Mouse (Mus musculus) embryonic facial prominence, embryonic 15.5 days (tissue): ENCODE results near the gene Nfia. TPM values are rescaled to one million over a fixed set of nuclear protein-coding genes. Genes with fewer than 3 reads are reported as not detected.

Experiments used
- ATAC-seq: fragments of 200-750 bp; cut with Nextera tagmentation; 2 replicates; pipeline ENCODE4 v1.8.0; 2017; ENCODE audit warnings: low read depth, moderate TSS enrichment; ENCODE audit not compliant: insufficient number of reproducible peaks, low FRiP score, low TSS enrichment
- H3K27ac ChIP-seq: fragments of 300-500 bp; sonication (generic); replicated peaks from 2 replicates; pipeline ENCODE4 v1.5.1; 2015; ENCODE audit warnings: mild to moderate bottlenecking, inconsistent platforms
- H3K27me3 ChIP-seq: fragments of 300-500 bp; sonication (generic); 2 replicates; pipeline ENCODE4 v1.6.1; 2015; ENCODE audit warnings: inconsistent platforms
- H3K36me3 ChIP-seq: fragments of 300-500 bp; sonication (generic); 2 replicates; pipeline ENCODE4 v1.6.1; 2015; ENCODE audit warnings: mild to moderate bottlenecking, inconsistent platforms
- H3K4me1 ChIP-seq: fragments of 300-500 bp; sonication (generic); 2 replicates; pipeline ENCODE4 v1.6.1; 2015; ENCODE audit warnings: inconsistent platforms
- H3K4me2 ChIP-seq: fragments of 300-500 bp; sonication (generic); replicated peaks from 2 replicates; pipeline ENCODE4 v1.6.1; 2015; ENCODE audit warnings: mild to moderate bottlenecking, inconsistent platforms
- H3K4me3 ChIP-seq: fragments of 300-500 bp; sonication (generic); replicated peaks from 2 replicates; pipeline ENCODE4 v1.5.1; 2015; ENCODE audit warnings: mild to moderate bottlenecking, inconsistent platforms
- H3K9ac ChIP-seq: fragments of 300-500 bp; sonication (generic); 2 replicates; pipeline ENCODE4 v1.6.1; 2015; ENCODE audit warnings: inconsistent platforms
- H3K9me3 ChIP-seq: fragments of 300-500 bp; sonication (generic); replicated peaks from 2 replicates; pipeline ENCODE4 v1.6.1; 2016; ENCODE audit warnings: inconsistent platforms
- WGBS: fragments of 180-500 bp; shearing (Covaris S2); methylation state at CpG from one replicate; pipeline ENCODE4 v1.1.7; 2015; 5-methylcytosine and 5-hydroxymethylcytosine counted together
- polyA plus RNA-seq: library from polyadenylated mRNA; unstranded; fragments of >200 nt; fragmentation: Nextera tagmentation; extraction: Ambion mirVana; gene quantifications from 2 replicates; pipeline ENCODE4 v1.2.1, GENCODE M21; 2015

Gene Nfia
- polyA plus RNA-seq, 1 experiment from 2014 or later: 55.4 TPM

- Histone ChIP-seq H3K9me3 (no peaks in the 10 kb centered on the region), H3K4me2 (peak overlapping the region; percentile 92), H3K4me3 (peak overlapping the region; percentile 49), H3K27me3 (peaks cover 10% of the 10 kb centered on the region), H3K36me3 (no peaks in the 10 kb centered on the region), H3K9ac (peak overlapping the region; percentile 47), H3K4me1 (peaks cover 26% of the 10 kb centered on the region), H3K27ac (peak overlapping the region; percentile 84)
- peak; percentile 40 for ATAC-seq
- 3% methylated on average over 40 of the region's 40 CpGs for WGBS
Observed at GRCm38 (mm10) chr4:97751483-97752251, 20.9 kb upstream of the Nfia start.

GRCm38 (mm10) chr4:97752276-97753010, 20.1 kb upstream of the Nfia start:
- H3K27me3 ChIP-seq: peaks cover 10% of the 10 kb centered on the region
- no peaks in the 10 kb centered on the region for H3K36me3 ChIP-seq
- H3K4me3 ChIP-seq: peak overlapping the region; percentile 49
- 45% methylated on average over 5 of the region's 5 CpGs for WGBS
- H3K4me1 ChIP-seq: peaks cover 26% of the 10 kb centered on the region
- H3K4me2 ChIP-seq: peak overlapping the region; percentile 92
- H3K9me3 ChIP-seq: no peaks in the 10 kb centered on the region
- ATAC-seq: no peak
- H3K9ac ChIP-seq: peak overlapping the region; percentile 47; the same call in 1 of the 2 replicates
- peak overlapping the region; percentile 84 for H3K27ac ChIP-seq

GRCm38 (mm10) chr4:97753521-97753920, 19.0 kb upstream of the Nfia start:
- Histone ChIP-seq H3K27ac (no peak overlapping the region), H3K9me3 (no peaks in the 10 kb centered on the region), H3K9ac (no peak overlapping the region), H3K27me3 (peaks cover 10% of the 10 kb centered on the region), H3K36me3 (no peaks in the 10 kb centered on the region), H3K4me1 (peaks cover 26% of the 10 kb centered on the region), H3K4me2 (no peak overlapping the region), H3K4me3 (no peak overlapping the region)
- 33% methylated on average over 1 of the region's 1 CpGs for WGBS
- no peak for ATAC-seq

- H3K4me1 ChIP-seq: peaks cover 26% of the 10 kb centered on the region
- no peak overlapping the region for H3K9ac ChIP-seq
- no peaks in the 10 kb centered on the region for H3K9me3 ChIP-seq
- H3K4me2 ChIP-seq: no peak overlapping the region
- peaks cover 10% of the 10 kb centered on the region for H3K27me3 ChIP-seq
- H3K27ac ChIP-seq: no peak overlapping the region
- H3K4me3 ChIP-seq: no peak overlapping the region
- H3K36me3 ChIP-seq: no peaks in the 10 kb centered on the region
- WGBS: 44% methylated on average over 12 of the region's 12 CpGs
- no peak for ATAC-seq
Observed at GRCm38 (mm10) chr4:97754241-97754640, 18.3 kb upstream of the Nfia start.

- peaks cover 8% of the 10 kb centered on the region; the same call in 1 of the 2 replicates for H3K4me1 ChIP-seq
- H3K4me3 ChIP-seq: peak overlapping the region; percentile 60
- H3K36me3 ChIP-seq: no peaks in the 10 kb centered on the region
- peak overlapping the region; percentile 86 for H3K27ac ChIP-seq
- peak overlapping the region; percentile 72 for H3K4me2 ChIP-seq
- WGBS: under 1% methylated on average over 38 of the region's 38 CpGs
- peak; percentile 81 for ATAC-seq
- peak overlapping the region; percentile 50 for H3K9ac ChIP-seq
- no peaks in the 10 kb centered on the region for H3K9me3 ChIP-seq
- peaks cover 10% of the 10 kb centered on the region for H3K27me3 ChIP-seq
Observed at GRCm38 (mm10) chr4:97757207-97757977, 15.1 kb upstream of the Nfia start.

- Histone ChIP-seq H3K9me3 (no peaks in the 10 kb centered on the region), H3K36me3 (no peaks in the 10 kb centered on the region), H3K4me3 (peak overlapping the region; percentile 60), H3K4me1 (peaks cover 4% of the 10 kb centered on the region; the same call in 1 of the 2 replicates), H3K9ac (peak overlapping the region; percentile 50), H3K27ac (peak overlapping the region; percentile 86), H3K4me2 (peak overlapping the region; percentile 72), H3K27me3 (peaks cover 10% of the 10 kb centered on the region)
- peak; percentile 43; the same call in 1 of the 2 replicates for ATAC-seq
- 2% methylated on average over 14 of the region's 14 CpGs for WGBS
Observed at GRCm38 (mm10) chr4:97757978-97758461, 14.5 kb upstream of the Nfia start.

GRCm38 (mm10) chr4:97758661-97759060, 13.9 kb upstream of the Nfia start:
- ATAC-seq: no peak
- Histone ChIP-seq H3K27me3 (peaks cover 10% of the 10 kb centered on the region), H3K4me1 (peaks cover 4% of the 10 kb centered on the region; the same call in 1 of the 2 replicates), H3K9ac (no peak overlapping the region), H3K27ac (peak overlapping the region; percentile 86; the same call in 1 of the 2 replicates), H3K4me3 (peak overlapping the region; percentile 60), H3K36me3 (no peaks in the 10 kb centered on the region), H3K4me2 (peak overlapping the region; percentile 72), H3K9me3 (no peaks in the 10 kb centered on the region)
- 64% methylated on average over 3 of the region's 3 CpGs for WGBS

- Histone ChIP-seq H3K4me2 (no peak overlapping the region), H3K9ac (no peak overlapping the region), H3K4me3 (no peak overlapping the region), H3K27ac (no peak overlapping the region), H3K4me1 (no peaks in the 10 kb centered on the region), H3K9me3 (no peaks in the 10 kb centered on the region), H3K27me3 (no peaks in the 10 kb centered on the region), H3K36me3 (no peaks in the 10 kb centered on the region)
- WGBS: 29% methylated on average over 4 of the region's 4 CpGs
- no peak for ATAC-seq
Observed at GRCm38 (mm10) chr4:97764616-97765015, 7.9 kb upstream of the Nfia start.

GRCm38 (mm10) chr4:97765341-97766020, 7.1 kb upstream of the Nfia start:
- Histone ChIP-seq H3K4me3 (no peak overlapping the region), H3K36me3 (no peaks in the 10 kb centered on the region), H3K4me2 (no peak overlapping the region), H3K9ac (no peak overlapping the region), H3K9me3 (no peaks in the 10 kb centered on the region), H3K4me1 (no peaks in the 10 kb centered on the region), H3K27me3 (no peaks in the 10 kb centered on the region), H3K27ac (no peak overlapping the region)
- WGBS: 86% methylated on average over 4 of the region's 4 CpGs
- no peak for ATAC-seq

GRCm38 (mm10) chr4:97766100-97766499, 6.4 kb upstream of the Nfia start:
- no peak overlapping the region for H3K4me2 ChIP-seq
- no peaks in the 10 kb centered on the region for H3K4me1 ChIP-seq
- H3K27me3 ChIP-seq: no peaks in the 10 kb centered on the region
- ATAC-seq: no peak
- H3K4me3 ChIP-seq: no peak overlapping the region
- no peak overlapping the region for H3K27ac ChIP-seq
- no peak overlapping the region for H3K9ac ChIP-seq
- no peaks in the 10 kb centered on the region for H3K36me3 ChIP-seq
- H3K9me3 ChIP-seq: no peaks in the 10 kb centered on the region
- 85% methylated on average over 3 of the region's 3 CpGs for WGBS
